Mouse (Mus musculus) adrenal gland (tissue): Measurements from ENCODE around the gene 4930562C15Rik.

ENCODE experiments used
- intact Hi-C: fragments of 180-260 bp; cut with DNase I; formaldehyde crosslinking; loops from one replicate; pipeline ENCODE4 v1.15.1; 2025

Gene 4930562C15Rik

GRCm38 (mm10) chr16:4886690-4887020 is 51.4 kb downstream of the 4930562C15Rik start:
- intact Hi-C loops, result no loop called here

GRCm38 (mm10) chr16:4890201-4890709 is 55.0 kb downstream of the 4930562C15Rik start:
- intact Hi-C loops, result no loop called here

GRCm38 (mm10) chr16:4892171-4892570 is 57.0 kb downstream of the 4930562C15Rik start:
- intact Hi-C loops, result no loop called here

- intact Hi-C loops, result no loop called here
These were observed 59.1 kb downstream of the 4930562C15Rik start for GRCm38 (mm10) chr16:4894201-4894908.

GRCm38 (mm10) chr16:4896249-4897027 is 61.2 kb downstream of the 4930562C15Rik start:
- intact Hi-C loops, result no loop called here

GRCm38 (mm10) chr16:4897146-4897730 is 62.0 kb downstream of the 4930562C15Rik start:
- intact Hi-C loops, result no loop called here

- intact Hi-C loops, result no loop called here
These were observed 63.7 kb downstream of the 4930562C15Rik start for GRCm38 (mm10) chr16:4898881-4899280.

GRCm38 (mm10) chr16:4899711-4900110 is 64.5 kb downstream of the 4930562C15Rik start:
- intact Hi-C loops, result no loop called here

GRCm38 (mm10) chr16:4901167-4901566 is 66.0 kb downstream of the 4930562C15Rik start:
- intact Hi-C loops, result no loop called here

- intact Hi-C loops, result no loop called here
These were observed 67.2 kb downstream of the 4930562C15Rik start for GRCm38 (mm10) chr16:4902390-4902789.

- intact Hi-C loops, result no loop called here
These were observed 68.4 kb downstream of the 4930562C15Rik start for GRCm38 (mm10) chr16:4903491-4904102.

- intact Hi-C loops, result no loop called here
These were observed 69.7 kb downstream of the 4930562C15Rik start for GRCm38 (mm10) chr16:4904878-4905277.

GRCm38 (mm10) chr16:4905591-4905990 is 70.4 kb downstream of the 4930562C15Rik start:
- intact Hi-C loops, result no loop called here

- intact Hi-C loops, result no loop called here
These were observed 71.3 kb downstream of the 4930562C15Rik start for GRCm38 (mm10) chr16:4906559-4906958.

GRCm38 (mm10) chr16:4907386-4907785 is 72.2 kb downstream of the 4930562C15Rik start:
- intact Hi-C loops, result no loop called here

GRCm38 (mm10) chr16:4907972-4908371 is 72.8 kb downstream of the 4930562C15Rik start:
- intact Hi-C loops, result no loop called here

- intact Hi-C loops, result loop anchor here (5.0 kb wide), 1 partner anchor 32 kb away; no protein-coding TSS in a partner anchor
These were observed 74.5 kb downstream of the 4930562C15Rik start for GRCm38 (mm10) chr16:4909745-4910144.

GRCm38 (mm10) chr16:4910758-4911157 is 75.5 kb downstream of the 4930562C15Rik start:
- intact Hi-C loops, result loop anchor here (5.0 kb wide), 1 partner anchor 33 kb away; no protein-coding TSS in a partner anchor

- intact Hi-C loops, result loop anchor here (5.0 kb wide), 1 partner anchor 35 kb away; no protein-coding TSS in a partner anchor
These were observed 76.9 kb downstream of the 4930562C15Rik start for GRCm38 (mm10) chr16:4912074-4912648.

GRCm38 (mm10) chr16:4912907-4913782 is 77.9 kb downstream of the 4930562C15Rik start:
- intact Hi-C loops, result loop anchor here (5.0 kb wide), 1 partner anchor 36 kb away; no protein-coding TSS in a partner anchor
